Mouse (Mus musculus): ENCODE results near the gene Ccr4. TPM values are rescaled to one million over a fixed set of nuclear protein-coding genes. Genes with fewer than 3 reads are reported as not detected.

The Ccr4 gene
- total RNA-seq, 2 experiments from 2014 or later, result not detected

- intact Hi-C loops (cut with DNase I), result no loop called here
- no peak for DNase-seq
Measured at GRCm38 (mm10) chr9:114480940-114481339, 23.8 kb downstream of the Ccr4 start.

- no peak for DNase-seq
- intact Hi-C loops (cut with DNase I), result no loop called here
Measured at GRCm38 (mm10) chr9:114477019-114477418, 27.7 kb downstream of the Ccr4 start.

GRCm38 (mm10) chr9:114471892-114472291 is 32.8 kb downstream of the Ccr4 start:
- intact Hi-C loops (cut with DNase I), result no loop called here
- no peak for DNase-seq

- DNase-seq, result no peak
- intact Hi-C loops (cut with DNase I), result no loop called here
Measured at GRCm38 (mm10) chr9:114468701-114469100, 36.0 kb downstream of the Ccr4 start.

- no peak for DNase-seq
- intact Hi-C loops (cut with DNase I), result no loop called here
Measured at GRCm38 (mm10) chr9:114468217-114468616, 36.5 kb downstream of the Ccr4 start.

- intact Hi-C loops (cut with DNase I), result no loop called here
- DNase-seq, result no peak
Measured at GRCm38 (mm10) chr9:114466871-114467270, 37.8 kb downstream of the Ccr4 start.

- DNase-seq, result no peak
- intact Hi-C loops (cut with DNase I), result no loop called here
Measured at GRCm38 (mm10) chr9:114465442-114465841, 39.3 kb downstream of the Ccr4 start.

GRCm38 (mm10) chr9:114462569-114462968 is 42.1 kb downstream of the Ccr4 start:
- no peak for DNase-seq
- intact Hi-C loops (cut with DNase I), result no loop called here

- no peak for DNase-seq
- intact Hi-C loops (cut with DNase I), result no loop called here
Measured at GRCm38 (mm10) chr9:114458436-114458835, 46.3 kb downstream of the Ccr4 start.

GRCm38 (mm10) chr9:114455420-114455819 is 49.3 kb downstream of the Ccr4 start:
- no peak for DNase-seq
- intact Hi-C loops (cut with DNase I), result no loop called here

- DNase-seq, result no peak
- intact Hi-C loops (cut with DNase I), result no loop called here
Measured at GRCm38 (mm10) chr9:114452418-114452817, 52.3 kb downstream of the Ccr4 start.

GRCm38 (mm10) chr9:114451615-114452014 is 53.1 kb downstream of the Ccr4 start:
- intact Hi-C loops (cut with DNase I), result no loop called here

GRCm38 (mm10) chr9:114449120-114449754 is 55.5 kb downstream of the Ccr4 start:
- no peak for DNase-seq
- intact Hi-C loops (cut with DNase I), result no loop called here

More at GRCm38 (mm10) chr9:114451615-114452014, 53.1 kb downstream of the Ccr4 start:
- DNase-seq, result no peak

- no peak for DNase-seq
- intact Hi-C loops (cut with DNase I), result no loop called here
Measured at GRCm38 (mm10) chr9:114448700-114449099, 56.0 kb downstream of the Ccr4 start.

- DNase-seq, result no peak
- intact Hi-C loops (cut with DNase I), result no loop called here
Measured at GRCm38 (mm10) chr9:114446887-114447286, 57.8 kb downstream of the Ccr4 start.

GRCm38 (mm10) chr9:114443351-114443750 is 61.4 kb downstream of the Ccr4 start:
- DNase-seq, result no peak
- intact Hi-C loops (cut with DNase I), result no loop called here

GRCm38 (mm10) chr9:114442893-114443292 is 61.8 kb downstream of the Ccr4 start:
- no peak for DNase-seq
- intact Hi-C loops (cut with DNase I), result no loop called here

- intact Hi-C loops (cut with DNase I), result no loop called here
- DNase-seq, result no peak
Measured at GRCm38 (mm10) chr9:114442225-114442624, 62.5 kb downstream of the Ccr4 start.

- no peak for DNase-seq
- intact Hi-C loops (cut with DNase I), result no loop called here
Measured at GRCm38 (mm10) chr9:114440548-114440947, 64.2 kb downstream of the Ccr4 start.

Data from left cerebral cortex, postnatal 4 days (tissue).